Mouse (Mus musculus): ENCODE measurements at regions not wholly inside any gene's neighbourhood (a gene's known extent, or its start where the extent isn't known, plus 50 kb on each side); places are given as distances from the start of the nearest gene placed in this dataset.
A peak's percentile ranks its signal among the peaks of the same experiment; 100 is the strongest.

DNA sequence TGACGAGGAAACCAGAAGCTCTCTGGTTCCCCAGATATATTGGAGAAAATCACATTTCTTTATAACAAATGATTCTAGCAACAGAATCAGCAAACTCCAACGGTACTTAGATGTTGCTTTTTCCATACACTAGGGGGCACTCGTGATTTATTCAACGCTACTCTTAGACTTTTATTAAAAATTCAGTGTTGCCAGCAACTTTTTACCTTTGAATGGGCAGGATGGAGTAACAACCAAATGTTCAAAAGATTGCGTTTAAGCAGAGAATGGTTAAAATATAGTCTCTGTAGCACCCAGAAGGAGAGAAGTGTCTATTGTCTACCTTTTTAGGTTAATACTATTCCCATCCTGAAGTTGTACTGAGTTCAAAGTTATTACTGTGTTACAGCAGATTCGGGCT, 715.4 kb upstream of the Cblb start:
- peak in 1 of 2 experiments; percentile 21 for DNase-seq (ENCODE audit: low spot score in 2 of 2)

DNA sequence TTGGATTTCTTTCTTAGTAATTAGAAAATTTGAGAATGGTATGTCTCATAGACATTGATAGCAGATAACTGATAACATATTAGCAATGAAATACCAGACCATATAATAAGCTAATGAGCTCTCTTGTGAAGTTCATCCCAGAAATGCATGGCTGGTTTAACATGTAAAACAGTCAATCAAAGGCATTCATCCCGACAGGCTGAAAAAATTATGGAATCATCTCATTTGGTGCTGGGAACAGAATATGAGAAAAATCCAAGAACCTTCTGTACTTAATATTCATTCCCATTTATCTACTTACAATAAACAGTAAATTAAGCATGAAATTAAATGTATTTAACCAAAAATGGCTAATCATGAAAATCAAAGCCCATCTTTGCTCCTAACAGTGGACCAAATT, 698.8 kb upstream of the Cblb start:
- DNase-seq (ENCODE audit: low spot score in 2 of 2): no peak

GRCm38 (mm10) chr16:51334972-51335371, 696.1 kb upstream of the Cblb start:
- DNase-seq (ENCODE audit: low spot score in 2 of 2): no peak

- DNase-seq (ENCODE audit: low spot score in 2 of 2): no peak
These were observed 683.9 kb upstream of the Cblb start for GRCm38 (mm10) chr16:51347120-51347519.

DNA sequence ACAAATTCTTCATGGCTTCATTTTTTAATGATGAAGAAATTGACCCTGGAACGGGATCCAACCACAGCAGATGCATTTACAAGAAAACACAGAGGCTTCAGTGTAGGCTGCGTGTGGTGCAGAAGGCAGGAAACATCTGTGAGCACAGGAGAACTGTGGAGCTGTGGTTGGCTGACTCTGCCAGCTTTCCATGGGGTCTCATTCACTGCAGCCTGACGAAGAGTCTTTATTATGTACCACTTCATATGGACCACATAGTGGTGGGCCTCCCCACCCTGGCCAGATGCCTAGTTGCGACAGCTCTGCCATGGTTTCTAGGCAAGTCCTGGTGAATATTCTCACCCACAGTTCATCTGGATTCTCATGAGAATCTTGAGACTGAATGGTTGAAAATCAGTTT, 678.9 kb upstream of the Cblb start:
- DNase-seq (ENCODE audit: low spot score in 2 of 2): no peak

DNA sequence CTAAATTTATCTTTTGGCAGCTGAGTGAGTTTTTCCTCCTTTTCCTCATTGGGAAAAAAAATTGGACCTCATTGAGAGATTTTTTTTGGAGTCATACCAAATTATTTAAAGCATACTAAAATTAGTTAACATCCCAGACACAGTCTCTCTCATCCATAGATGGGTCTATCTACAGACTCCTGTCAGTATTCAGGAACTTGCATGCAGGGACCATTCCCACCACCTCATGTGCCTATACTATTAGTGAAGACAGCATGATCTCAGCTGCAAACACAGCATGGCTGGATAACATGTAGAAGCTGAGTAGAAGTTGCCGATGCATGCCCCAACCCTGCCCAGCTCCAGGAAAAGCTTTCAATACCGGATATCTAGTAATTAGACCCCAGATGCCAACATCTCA, 677.2 kb upstream of the Cblb start:
- no peak for DNase-seq (ENCODE audit: low spot score in 2 of 2)

GRCm38 (mm10) chr16:51370070-51370469, 661.0 kb upstream of the Cblb start:
- no peak for DNase-seq (ENCODE audit: low spot score in 2 of 2)

- no peak for DNase-seq (ENCODE audit: low spot score in 2 of 2)
These were observed 644.6 kb upstream of the Cblb start for GRCm38 (mm10) chr16:51386456-51386855.

DNA sequence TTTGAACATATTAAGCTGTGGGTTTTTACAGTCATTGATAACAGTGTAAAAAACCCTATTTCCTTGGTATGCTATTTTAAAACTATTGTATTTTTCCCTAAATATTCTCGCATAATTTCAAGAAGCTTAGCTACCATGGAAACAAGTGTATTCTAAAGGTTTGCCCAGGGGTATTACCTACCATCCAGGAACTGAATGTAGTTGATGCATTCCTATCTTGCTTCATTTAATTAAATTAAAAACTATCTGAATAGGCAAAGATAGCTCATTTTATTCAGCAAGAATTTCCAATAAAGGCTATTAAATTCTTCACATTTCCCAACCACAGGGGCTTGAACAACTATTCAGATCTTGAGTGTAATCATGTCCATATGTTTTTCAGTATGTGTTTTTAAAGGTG, 643.5 kb upstream of the Cblb start:
- no peak for DNase-seq (ENCODE audit: low spot score in 2 of 2)

- DNase-seq (ENCODE audit: low spot score in 2 of 2): no peak
These were observed 637.2 kb upstream of the Cblb start for GRCm38 (mm10) chr16:51393871-51394270.

All from adrenal gland, adult 18-20 months (tissue).